Mouse (Mus musculus) brain, embryonic 14.5 days (tissue): ENCODE results near the gene Tpsg1. TPM values are rescaled to one million over a fixed set of nuclear protein-coding genes. Genes with fewer than 3 reads are reported as not detected.
A peak's percentile ranks its signal among the peaks of the same experiment; 100 is the strongest.

Experiments
- DNase-seq: peaks from one replicate; pipeline ENCODE4 v3.0.0-alpha.2; 2011; ENCODE audit warnings: low read depth
- CTCF ChIP-seq: fragments of 200-500 bp; IDR thresholded peaks from 2 replicates; pipeline ENCODE4 v1.5.1; 2012; ENCODE audit warnings: inconsistent platforms, mild to moderate bottlenecking, moderate library complexity, borderline replicate concordance; ENCODE audit not compliant: insufficient read depth, insufficient read length; ENCODE audit errors: extremely low read depth
- POLR2A ChIP-seq: fragments of 200-500 bp; IDR thresholded peaks from 2 replicates; pipeline ENCODE4 v1.6.1; 2012; ENCODE audit warnings: mild to moderate bottlenecking, inconsistent platforms, borderline replicate concordance; ENCODE audit not compliant: poor library complexity, insufficient read depth, insufficient read length, severe bottlenecking; ENCODE audit errors: extremely low read depth
- polyA plus RNA-seq: library from polyadenylated mRNA; depleted of rRNA; stranded (reverse); fragments of >200 nt; gene quantifications from 2 replicates; pipeline ENCODE4 v1.2.3, GENCODE M21; 2012; rRNA removed

Gene Tpsg1
- 0.45 and 0.72 TPM in 2 replicates for polyA plus RNA-seq

- no peak for DNase-seq
- TF ChIP-seq POLR2A = no peak
- no peak for TF ChIP-seq CTCF
Measured at GRCm38 (mm10) chr17:25368973-25369372, at the start of gene Tpsg1. Gene Tpsg1 (plus strand): TSS chr17:25369273.

- TF ChIP-seq CTCF = no peak
- no peak for TF ChIP-seq POLR2A
- no peak for DNase-seq
Measured at GRCm38 (mm10) chr17:25320819-25321218, 48.3 kb upstream of the Tpsg1 start.

GRCm38 (mm10) chr17:25322930-25323329 is 46.1 kb upstream of the Tpsg1 start:
- TF ChIP-seq POLR2A = no peak
- TF ChIP-seq CTCF = no peak
- DNase-seq = no peak

- DNase-seq = no peak
- TF ChIP-seq CTCF (no peak), POLR2A (no peak)
Measured at GRCm38 (mm10) chr17:25332321-25332720, 36.8 kb upstream of the Tpsg1 start.

GRCm38 (mm10) chr17:25333943-25334342 is 35.1 kb upstream of the Tpsg1 start:
- TF ChIP-seq POLR2A (no peak), CTCF (peak; percentile 98)
- peak; percentile 86 for DNase-seq

- no peak for DNase-seq
- TF ChIP-seq POLR2A = no peak
- no peak for TF ChIP-seq CTCF
Measured at GRCm38 (mm10) chr17:25338218-25338617, 30.9 kb upstream of the Tpsg1 start.

GRCm38 (mm10) chr17:25340003-25340402 is 29.1 kb upstream of the Tpsg1 start:
- TF ChIP-seq POLR2A (no peak), CTCF (no peak)
- no peak for DNase-seq

GRCm38 (mm10) chr17:25341490-25341889 is 27.6 kb upstream of the Tpsg1 start:
- TF ChIP-seq POLR2A = no peak
- TF ChIP-seq CTCF = no peak
- DNase-seq = no peak

GRCm38 (mm10) chr17:25345462-25345861 is 23.6 kb upstream of the Tpsg1 start, which contains the start of gene Tpsab1:
Gene Tpsab1 (minus strand): TSS chr17:25345562.
- TF ChIP-seq POLR2A (no peak), CTCF (no peak)
- DNase-seq = no peak

GRCm38 (mm10) chr17:25361291-25361690 is 7.8 kb upstream of the Tpsg1 start:
- DNase-seq = no peak
- TF ChIP-seq CTCF (no peak), POLR2A (no peak)

GRCm38 (mm10) chr17:25363726-25364125 is 5.3 kb upstream of the Tpsg1 start:
- TF ChIP-seq CTCF = peak; percentile 73
- no peak for TF ChIP-seq POLR2A
- peak; percentile 8 for DNase-seq

- DNase-seq = no peak
- TF ChIP-seq CTCF (no peak), POLR2A (no peak)
Measured at GRCm38 (mm10) chr17:25366005-25366404, 3.1 kb upstream of the Tpsg1 start, which contains the start of gene Tpsb2. Gene Tpsb2 (plus strand): TSS chr17:25366305.
